Mouse (Mus musculus): ENCODE results near the gene Kel.

DNA sequence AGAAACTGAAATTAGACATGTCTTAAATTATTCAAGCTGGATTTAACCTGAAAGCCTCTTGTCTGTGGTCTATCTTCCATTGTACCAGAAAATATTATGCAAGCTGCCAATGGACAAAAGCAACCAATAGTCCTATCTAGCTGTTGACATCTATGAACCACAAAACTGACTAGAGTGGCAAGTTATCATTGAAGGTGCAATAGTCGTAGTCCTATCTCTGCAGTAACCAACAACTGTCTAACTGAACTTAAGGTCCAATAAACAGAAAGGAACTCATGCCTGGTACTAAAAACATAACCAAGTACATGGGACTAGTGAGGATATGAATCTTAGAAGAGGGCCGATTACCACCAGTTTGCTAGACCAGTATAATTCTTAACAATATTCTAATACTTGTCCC is 27.6 kb downstream of the Kel start:
- TF ChIP-seq CTCF (conservative IDR thresholded peaks at IDR 0.05; ENCODE audit: insufficient read depth, insufficient read length, low read depth, low read length), result no peak
- no peak for TF ChIP-seq POLR2A (IDR thresholded peaks at IDR 0.05; ENCODE audit: low read depth, low read length)

Measured in kidney, adult 2 months (tissue).